Mouse (Mus musculus) MEL (cell line): ENCODE data around the gene Adam22. TPM values are rescaled to one million over a fixed set of nuclear protein-coding genes. Genes with fewer than 3 reads are reported as not detected.

Source experiments
- DNase-seq: peaks from one replicate; pipeline ENCODE4 v3.0.0; 2011; ENCODE audit warnings: low read depth, low spot score
- H3K27ac ChIP-seq: 2 replicates; pipeline ENCODE4 v1.5.1; 2012; ENCODE audit warnings: low read depth, mild to moderate bottlenecking, control low read depth, low read length, moderate library complexity; ENCODE audit not compliant: control insufficient read depth
- H3K27me3 ChIP-seq, 2 experiments: fragments of 150-350 bp in 1 of 2; sonication (generic) in 1 of 2; 2 replicates each; pipeline ENCODE4 v1.6.1; 2012; ENCODE audit warnings: low read length in 2 of 2, mild to moderate bottlenecking in 2 of 2, improper control_type of control experiment in 1 of 2, moderate library complexity in 1 of 2; ENCODE audit not compliant: insufficient read depth in 2 of 2, control insufficient read depth in 1 of 2
- H3K36me3 ChIP-seq, 2 experiments: 2 replicates each; pipeline ENCODE4 v1.6.1; 2012 to 2014; ENCODE audit warnings: low read length in 2 of 2, improper control_type of control experiment in 1 of 2, inconsistent platforms in 1 of 2, mild to moderate bottlenecking in 1 of 2; ENCODE audit not compliant: insufficient read depth in 2 of 2, control insufficient read depth in 1 of 2
- H3K4me1 ChIP-seq, 2 experiments: fragments of 150-350 bp in 1 of 2; sonication (generic) in 1 of 2; 2 replicates each; pipeline ENCODE4 v1.6.1; 2012; ENCODE audit warnings: low read length in 2 of 2, improper control_type of control experiment in 1 of 2, mild to moderate bottlenecking in 1 of 2; ENCODE audit not compliant: insufficient read depth in 2 of 2, control insufficient read depth in 1 of 2
- H3K4me3 ChIP-seq, 2 experiments: fragments of 150-350 bp in 1 of 2; sonication (generic) in 1 of 2; 2 replicates each; pipeline ENCODE4 v1.5.1; 2012; ENCODE audit warnings: low read depth in 2 of 2, low read length in 2 of 2, mild to moderate bottlenecking in 2 of 2, moderate library complexity in 2 of 2, control low read depth in 1 of 2, improper control_type of control experiment in 1 of 2; ENCODE audit not compliant: control insufficient read depth in 1 of 2, insufficient read depth in 1 of 2
- H3K79me2 ChIP-seq: 2 replicates; pipeline ENCODE4 v1.6.1; 2012; ENCODE audit warnings: mild to moderate bottlenecking, low read length, moderate library complexity; ENCODE audit not compliant: control insufficient read depth, poor library complexity, insufficient read depth
- H3K9ac ChIP-seq: 2 replicates; pipeline ENCODE4 v1.6.1; 2012; ENCODE audit warnings: low read depth, mild to moderate bottlenecking, control low read depth, low read length, moderate library complexity; ENCODE audit not compliant: control insufficient read depth, poor library complexity, severe bottlenecking
- H3K9me3 ChIP-seq: fragments of 150-350 bp; sonication (generic); replicated peaks from 2 replicates; pipeline ENCODE4 v1.6.1; 2012; ENCODE audit warnings: mild to moderate bottlenecking, low read length, improper control_type of control experiment, moderate library complexity; ENCODE audit not compliant: insufficient read depth
- CTCF ChIP-seq, 3 experiments: IDR thresholded peaks in 2 of 3; conservative IDR thresholded peaks in 1 of 3; 2 replicates each; pipeline ENCODE4 v1.5.1; 2011 to 2012; ENCODE audit warnings: low read length in 3 of 3, low read depth in 2 of 3, mild to moderate bottlenecking in 2 of 3, improper control_type of control experiment in 1 of 3, inconsistent platforms in 1 of 3, mixed read lengths in 1 of 3, moderate library complexity in 1 of 3; ENCODE audit not compliant: control insufficient read depth in 1 of 3, insufficient read depth in 1 of 3, poor library complexity in 1 of 3, severe bottlenecking in 1 of 3
- E2F4 ChIP-seq: IDR thresholded peaks from 2 replicates; pipeline ENCODE4 v1.6.1; 2011; ENCODE audit warnings: low read depth, low read length, improper control_type of control experiment, borderline replicate concordance
- EP300 ChIP-seq, 2 experiments: IDR thresholded peaks; 2 replicates each; pipeline ENCODE4 v1.6.1; 2011; ENCODE audit warnings: improper control_type of control experiment in 2 of 2, low read length in 2 of 2, low read depth in 1 of 2, mild to moderate bottlenecking in 1 of 2
- GABPA ChIP-seq: IDR thresholded peaks from 2 replicates; pipeline ENCODE4 v1.6.1; 2012; ENCODE audit warnings: low read depth, mild to moderate bottlenecking, inconsistent platforms, low read length, improper control_type of control experiment, moderate library complexity
- GATA1 ChIP-seq: IDR thresholded peaks from 2 replicates; pipeline ENCODE4 v1.6.1; 2011; ENCODE audit warnings: low read depth, low read length, improper control_type of control experiment
- MAFK ChIP-seq: IDR thresholded peaks from 2 replicates; pipeline ENCODE4 v1.6.1; 2011; ENCODE audit warnings: low read depth, mild to moderate bottlenecking, low read length, improper control_type of control experiment, borderline replicate concordance
- MAX ChIP-seq: IDR thresholded peaks from 2 replicates; pipeline ENCODE4 v1.6.1; 2011; ENCODE audit warnings: low read length, improper control_type of control experiment
- MAZ ChIP-seq: IDR thresholded peaks from 2 replicates; pipeline ENCODE4 v1.6.1; 2012; ENCODE audit warnings: low read depth, mild to moderate bottlenecking, inconsistent platforms, low read length, improper control_type of control experiment
- MYC ChIP-seq: IDR thresholded peaks from 2 replicates; pipeline ENCODE4 v1.6.1; 2011; ENCODE audit warnings: low read depth, mild to moderate bottlenecking, low read length, improper control_type of control experiment, moderate library complexity
- NELFE ChIP-seq: IDR thresholded peaks from 2 replicates; pipeline ENCODE4 v1.6.1; 2011; ENCODE audit warnings: low read depth, low read length, improper control_type of control experiment
- NRF1 ChIP-seq: IDR thresholded peaks from 2 replicates; pipeline ENCODE4 v1.6.1; 2014; ENCODE audit warnings: low read depth, mild to moderate bottlenecking, inconsistent platforms, low read length, improper control_type of control experiment, moderate library complexity; ENCODE audit not compliant: poor library complexity, insufficient read depth, severe bottlenecking
- TCF12 ChIP-seq: IDR thresholded peaks from 2 replicates; pipeline ENCODE4 v1.6.1; 2014; ENCODE audit warnings: low read depth, mild to moderate bottlenecking, inconsistent platforms, low read length, improper control_type of control experiment, moderate library complexity
- USF1 ChIP-seq: IDR thresholded peaks from 2 replicates; pipeline ENCODE4 v1.6.1; 2014; ENCODE audit warnings: low read depth, mild to moderate bottlenecking, inconsistent platforms, low read length, improper control_type of control experiment, moderate library complexity
- ZKSCAN1 ChIP-seq: IDR thresholded peaks from 2 replicates; pipeline ENCODE4 v1.6.1; 2012; ENCODE audit warnings: low read depth, mild to moderate bottlenecking, inconsistent platforms, low read length, improper control_type of control experiment, moderate library complexity
- ZNF384 ChIP-seq: IDR thresholded peaks from 2 replicates; pipeline ENCODE4 v1.6.1; 2012; ENCODE audit warnings: low read depth, mild to moderate bottlenecking, inconsistent platforms, low read length, improper control_type of control experiment
- polyA plus RNA-seq, 2 experiments: library from polyadenylated mRNA; stranded (reverse) in 1 of 2; unstranded in 1 of 2; fragments of >175 nt in 1 of 2; fragments of >200 nt in 1 of 2; gene quantifications; 2 replicates each; pipeline versions ENCODE4 v1.2.1 to v1.2.4; 2012; ENCODE audit warnings: low replicate concordance in 2 of 2, low read depth in 1 of 2; ENCODE audit not compliant: insufficient read length in 2 of 2, insufficient read depth in 1 of 2, missing spikeins in 1 of 2
- total RNA-seq: library from RNA; depleted of rRNA; stranded (reverse); fragments of 300-350 nt; gene quantifications from 2 replicates; pipeline ENCODE4 v1.2.3, GENCODE M21; 2012

Adam22 gene
- total and polyA plus RNA-seq, 3 experiments, result 1.2 to 1.6 TPM; not detected in 1

DNA sequence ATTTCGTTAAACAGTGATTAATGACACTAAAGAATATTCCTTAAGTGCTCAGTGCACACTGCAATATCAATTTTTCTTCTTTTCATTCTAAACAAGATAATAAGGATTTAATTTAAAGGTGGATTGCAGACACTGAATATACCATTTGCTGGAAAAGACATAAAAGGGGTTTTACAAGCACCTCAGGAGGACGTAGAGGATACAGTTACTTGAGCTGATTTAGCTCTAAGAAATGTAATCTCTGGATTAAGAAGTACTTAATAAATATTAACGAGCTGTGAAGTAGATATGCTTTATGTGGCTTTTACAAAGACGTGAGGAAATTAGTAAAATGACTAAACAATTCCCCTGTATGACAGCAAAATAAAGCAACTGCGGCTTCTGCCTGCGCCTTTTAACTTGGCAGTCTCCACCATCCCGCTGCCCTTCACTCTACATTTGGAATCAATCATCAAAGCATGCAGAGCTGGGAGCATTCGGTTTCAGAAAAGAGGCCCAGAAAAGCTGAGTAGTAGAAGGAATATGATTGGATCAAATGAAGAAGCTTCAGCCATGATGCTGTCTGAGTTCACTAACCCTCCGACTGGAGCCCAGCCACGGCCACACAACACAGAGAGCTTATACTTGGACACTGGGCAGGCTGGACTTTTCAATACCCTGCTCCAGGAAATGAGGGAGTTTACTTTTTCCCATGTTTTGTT is 70.1 kb downstream of the Adam22 start:
- no peaks in the 10 kb centered on the region for H3K9me3 ChIP-seq
- no peaks in the 10 kb centered on the region for H3K36me3 ChIP-seq
- H3K4me1 ChIP-seq, result no peaks in the 10 kb centered on the region
- no peaks in the 10 kb centered on the region for H3K27me3 ChIP-seq
- no peak overlapping the region for H3K4me3 ChIP-seq
- TF ChIP-seq NRF1, result no peak
- no peak for TF ChIP-seq E2F4
- no peak for TF ChIP-seq MAZ
- no peaks in the 10 kb centered on the region for H3K79me2 ChIP-seq
- no peak for DNase-seq
- H3K27ac ChIP-seq, result no peak overlapping the region
- no peak overlapping the region for H3K9ac ChIP-seq

DNA sequence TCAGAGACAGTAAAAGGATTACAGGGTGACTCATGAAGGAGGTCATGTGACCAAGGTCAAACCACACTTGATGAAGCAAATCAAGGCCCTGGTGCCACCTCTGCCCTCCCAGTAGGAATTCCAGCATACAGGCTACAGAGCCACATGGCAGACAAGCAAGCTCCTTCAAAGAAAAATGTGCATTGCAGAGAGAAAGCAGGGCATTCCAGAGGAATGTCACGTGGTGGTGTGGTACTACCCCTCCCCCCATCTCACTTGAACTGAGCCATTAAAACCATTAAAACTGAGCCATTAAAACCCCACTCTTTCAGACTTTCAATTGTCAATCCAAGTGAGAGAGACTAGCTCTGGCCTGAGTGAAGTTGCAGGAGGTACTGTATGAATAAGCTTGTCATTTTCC is 74.7 kb downstream of the Adam22 start:
- H3K4me1 ChIP-seq, result no peaks in the 10 kb centered on the region
- DNase-seq, result no peak
- no peaks in the 10 kb centered on the region for H3K79me2 ChIP-seq
- no peak overlapping the region for H3K9ac ChIP-seq
- 0 out of 2 replicates have a peak, but pooled peaks have one; percentile 24 for TF ChIP-seq USF1
- no peak for TF ChIP-seq MAX
- no peaks in the 10 kb centered on the region for H3K27me3 ChIP-seq
- no peaks in the 10 kb centered on the region for H3K36me3 ChIP-seq
- H3K4me3 ChIP-seq, result no peak overlapping the region
- H3K9me3 ChIP-seq, result no peaks in the 10 kb centered on the region
- H3K27ac ChIP-seq, result no peak overlapping the region

- H3K9ac ChIP-seq, result no peak overlapping the region
- H3K79me2 ChIP-seq, result no peaks in the 10 kb centered on the region
- no peaks in the 10 kb centered on the region for H3K9me3 ChIP-seq
- no peak overlapping the region for H3K27ac ChIP-seq
- TF ChIP-seq MAX, result no peak
- no peak for TF ChIP-seq TCF12
- TF ChIP-seq GATA1, result no peak
- TF ChIP-seq NELFE, result no peak
- TF ChIP-seq NRF1, result no peak
- no peak for TF ChIP-seq ZNF384
- TF ChIP-seq ZKSCAN1, result no peak
- TF ChIP-seq EP300 (IDR thresholded peaks at IDR 0.05; ENCODE audit: low read depth in 1 of 2, low read length in 2 of 2), result no peak
- no peak for TF ChIP-seq MAFK
- TF ChIP-seq CTCF (IDR thresholded peaks at IDR 0.05 in 2 of 3, conservative IDR thresholded peaks at IDR 0.05 in 1 of 3; ENCODE audit: control insufficient read depth in 1 of 3, insufficient read depth in 1 of 3, low read depth in 2 of 3, low read length in 3 of 3, poor library complexity in 1 of 3, severe bottlenecking in 1 of 3), result no peak
- no peak for TF ChIP-seq MYC
- TF ChIP-seq GABPA, result no peak
- no peak overlapping the region for H3K4me3 ChIP-seq
- no peaks in the 10 kb centered on the region for H3K4me1 ChIP-seq
- no peaks in the 10 kb centered on the region for H3K27me3 ChIP-seq
- no peak for DNase-seq
- H3K36me3 ChIP-seq, result no peaks in the 10 kb centered on the region
Observed at GRCm38 (mm10) chr5:8291496-8291895, 76.5 kb downstream of the Adam22 start.
